Mouse (Mus musculus): ENCODE measurements at regions not wholly inside any gene's neighbourhood (a gene's known extent, or its start where the extent isn't known, plus 50 kb on each side); places are given as distances from the start of the nearest gene placed in this dataset.
"Not testable (repeated sequence)": the region's sequence is repeated elsewhere in the genome, so short reads cannot be mapped to it uniquely, and the experiment has no call there.

DNA sequence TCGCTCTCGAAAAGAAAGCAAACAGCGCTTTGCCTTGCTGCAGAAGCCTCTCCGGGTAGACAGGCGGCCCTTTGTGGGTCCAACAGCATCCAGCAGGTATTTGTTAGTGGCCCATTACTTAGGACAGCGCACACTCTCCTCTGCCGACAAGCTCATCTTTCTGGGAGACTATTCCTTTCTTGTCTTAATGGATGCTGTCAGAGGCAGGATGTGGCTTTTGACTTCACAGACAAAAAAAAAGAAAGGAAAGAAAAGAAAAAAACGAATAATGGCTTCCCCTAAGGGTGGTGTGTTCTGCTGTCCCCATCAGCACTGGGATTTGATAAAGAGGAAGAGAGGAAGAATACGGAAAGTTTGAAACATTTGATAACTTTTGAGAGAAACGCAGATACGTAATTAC is 94.7 kb upstream of the Jarid2 start:
- no peak for DNase-seq (ENCODE audit: low spot score in 2 of 2)

DNA sequence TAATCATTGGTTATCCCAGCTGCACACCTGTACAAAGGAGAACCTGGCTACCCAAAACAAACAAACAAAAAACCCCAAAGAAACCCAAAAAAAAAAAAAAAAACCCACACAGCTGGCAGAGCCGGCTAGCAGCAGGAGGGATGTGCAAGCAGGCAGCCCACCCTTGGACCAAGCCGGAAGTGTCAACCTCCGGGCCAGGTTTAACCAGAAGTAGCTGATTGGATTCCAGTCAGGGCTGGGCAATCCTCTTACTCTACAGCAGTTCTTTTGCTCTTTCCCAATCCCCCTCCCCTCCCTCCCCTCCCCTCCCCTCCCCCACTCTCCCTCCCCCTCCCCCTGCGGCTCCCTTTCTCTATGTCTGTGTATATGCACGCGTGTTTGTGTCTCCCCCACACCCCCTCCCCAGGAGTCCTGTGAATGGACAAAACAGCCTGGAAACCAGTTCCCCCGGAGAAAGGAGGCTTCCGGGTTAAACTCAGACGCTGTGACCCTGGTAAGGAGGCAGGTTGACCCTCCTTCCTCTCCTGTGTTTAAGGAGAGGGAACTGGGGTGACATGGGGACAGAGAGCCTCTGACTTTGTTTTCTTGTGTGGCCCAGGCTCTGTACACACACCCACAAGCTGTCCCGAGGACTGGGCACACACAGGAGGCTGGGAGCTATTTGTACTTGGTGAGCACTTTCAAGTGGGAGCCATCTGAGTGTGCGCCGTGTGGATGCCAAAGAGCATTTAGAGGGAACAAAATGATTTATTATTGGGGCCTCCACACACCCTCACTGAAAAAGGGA is 93.9 kb upstream of the Jarid2 start:
- no peak for DNase-seq (ENCODE audit: low spot score in 2 of 2)

- no peak for DNase-seq (ENCODE audit: low spot score in 2 of 2)
Measured at GRCm38 (mm10) chr13:44636008-44636335, 93.3 kb upstream of the Jarid2 start.

DNA sequence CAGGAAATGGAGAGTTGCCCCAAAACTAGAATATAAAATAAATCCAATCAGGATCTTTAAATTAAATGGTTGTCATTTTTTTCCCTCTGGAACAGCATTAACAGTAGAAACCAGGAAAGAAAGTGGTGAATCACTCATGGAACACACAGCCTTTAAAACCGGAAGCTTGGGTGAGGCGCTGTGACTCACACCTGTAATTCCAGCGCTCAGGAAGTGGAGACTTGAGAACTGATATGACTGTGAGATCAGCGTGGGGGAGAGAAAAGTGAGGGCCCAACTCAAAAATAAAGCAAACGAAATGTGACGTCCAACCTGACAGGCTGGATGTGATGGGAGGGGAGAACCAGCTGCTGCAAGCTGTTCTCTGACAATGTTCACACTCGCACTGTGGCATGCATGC is 86.9 kb upstream of the Jarid2 start:
- no peak for DNase-seq (ENCODE audit: low spot score in 2 of 2)

GRCm38 (mm10) chr13:44650052-44650451 is 79.2 kb upstream of the Jarid2 start:
- DNase-seq (ENCODE audit: low spot score in 2 of 2) = no peak

- DNase-seq (ENCODE audit: low spot score in 2 of 2) = no peak
Measured at GRCm38 (mm10) chr13:44651259-44652238, 77.7 kb upstream of the Jarid2 start.

DNA sequence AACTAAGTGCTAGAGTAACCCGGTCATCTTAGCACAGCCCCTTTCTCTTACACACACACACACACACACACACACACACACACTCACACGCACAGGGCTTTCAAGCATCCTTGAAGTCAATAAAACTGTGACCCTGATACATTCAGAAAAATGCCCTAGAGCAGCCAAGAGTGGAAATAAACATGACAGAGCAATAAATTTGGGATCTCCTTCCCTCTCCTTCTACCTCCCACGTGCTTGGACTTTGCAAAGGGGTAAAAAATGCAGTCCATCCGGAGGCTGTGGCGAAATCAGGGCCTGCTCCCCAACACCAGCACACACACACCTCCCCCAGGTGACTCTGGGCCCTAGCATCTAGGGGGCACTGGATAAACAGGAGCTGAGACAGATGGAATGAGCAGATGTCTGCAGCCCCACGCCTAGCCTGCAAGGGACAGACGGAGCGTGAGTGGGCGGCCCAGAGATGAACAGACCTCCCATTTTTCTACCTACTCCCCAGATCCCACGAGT is 71.3 kb upstream of the Jarid2 start:
- no peak for DNase-seq (ENCODE audit: low spot score in 2 of 2)

DNA sequence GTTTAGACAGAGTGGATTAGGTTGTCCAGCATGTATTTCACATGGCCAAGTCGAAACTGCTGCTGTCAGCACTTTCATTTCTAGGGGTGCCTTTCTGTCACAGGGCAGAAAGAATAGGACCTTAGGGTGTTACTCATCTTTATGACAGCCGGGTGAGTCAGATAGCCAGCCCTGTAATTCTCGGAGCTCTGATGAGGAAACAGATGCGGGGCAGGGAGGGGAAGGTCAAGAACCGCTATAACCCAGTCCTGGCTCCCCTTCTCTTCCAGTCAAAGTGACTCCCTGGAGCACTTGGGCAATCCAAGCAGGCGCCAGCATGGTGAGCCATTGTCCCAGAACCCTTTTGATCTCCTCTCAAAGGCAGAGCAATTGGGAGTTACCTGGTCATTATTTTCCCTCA is 69.4 kb upstream of the Jarid2 start:
- no peak for DNase-seq (ENCODE audit: low spot score in 2 of 2)

DNA sequence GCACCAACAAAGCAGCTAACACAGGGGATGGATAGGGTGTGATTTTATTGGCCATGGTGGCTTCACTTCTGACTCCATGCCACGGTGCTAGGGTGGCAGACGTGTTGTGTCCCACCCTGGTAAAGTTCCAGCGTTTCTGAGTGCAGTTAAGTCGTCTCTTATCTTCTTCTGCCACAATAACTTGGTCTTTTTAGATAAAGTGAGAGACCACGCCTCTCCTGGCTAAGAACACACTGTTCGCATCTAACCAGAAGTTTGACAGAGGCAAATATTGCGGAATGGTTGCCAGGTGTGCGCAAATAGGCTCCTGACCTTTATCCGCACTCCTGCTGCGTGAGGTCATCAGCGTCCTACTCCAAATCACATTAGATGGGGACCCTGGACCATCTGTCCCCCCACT is 66.2 kb upstream of the Jarid2 start:
- no peak for DNase-seq (ENCODE audit: low spot score in 2 of 2)

DNA sequence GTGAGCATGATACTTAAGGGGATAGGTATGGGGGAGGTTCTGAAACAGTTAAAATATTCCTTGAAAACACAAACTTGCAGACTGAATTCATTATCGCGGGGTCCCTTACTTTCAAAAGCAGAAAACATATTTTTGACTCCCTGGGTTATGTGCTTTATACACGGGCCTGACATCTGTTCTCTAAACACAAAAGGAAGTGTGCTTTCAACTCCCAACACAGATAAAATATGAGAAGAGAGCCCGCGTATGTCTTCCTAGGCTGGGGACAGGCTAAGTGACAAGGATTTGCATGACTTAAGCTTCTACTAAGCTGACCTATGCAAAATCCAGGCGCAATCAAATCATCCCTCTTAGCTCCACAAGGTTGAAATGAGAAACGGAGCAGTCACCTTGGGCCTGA is 65.5 kb upstream of the Jarid2 start:
- no peak for DNase-seq (ENCODE audit: low spot score in 2 of 2)

- no peak for DNase-seq (ENCODE audit: low spot score in 2 of 2)
Measured at GRCm38 (mm10) chr13:44669761-44670160, 59.5 kb upstream of the Jarid2 start.

DNA sequence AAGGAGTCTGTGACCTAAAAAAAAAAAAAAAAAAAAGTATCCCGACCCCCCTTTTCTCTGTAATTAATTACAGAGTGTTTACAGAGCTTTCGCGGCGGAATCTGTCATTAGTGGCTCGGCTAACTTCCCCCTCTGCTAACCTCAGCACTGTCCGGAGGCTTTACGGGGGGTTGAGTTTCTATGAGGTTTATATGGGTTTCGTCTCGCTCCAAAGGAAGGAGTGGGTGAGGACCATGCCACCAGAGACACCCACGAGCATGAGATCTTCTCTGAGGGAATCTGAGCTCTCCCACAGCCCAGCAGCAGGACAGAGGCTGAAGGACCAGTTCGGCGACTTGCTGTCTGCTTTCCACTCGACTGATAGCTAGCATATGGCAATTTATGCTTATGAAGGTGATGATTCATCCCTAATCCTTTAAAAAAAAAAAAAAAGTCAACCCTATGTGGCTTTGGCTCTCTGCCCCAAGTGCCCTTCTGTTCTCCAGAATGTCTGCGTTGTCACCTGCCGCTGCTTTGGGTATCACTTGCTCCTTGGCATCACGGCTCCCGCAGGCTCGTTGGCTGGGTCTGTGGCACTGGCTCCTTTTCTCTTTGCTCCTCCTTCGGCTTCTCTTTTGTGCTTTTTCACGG is 55.8 kb upstream of the Jarid2 start:
- DNase-seq (ENCODE audit: low spot score in 2 of 2) = no peak

DNA sequence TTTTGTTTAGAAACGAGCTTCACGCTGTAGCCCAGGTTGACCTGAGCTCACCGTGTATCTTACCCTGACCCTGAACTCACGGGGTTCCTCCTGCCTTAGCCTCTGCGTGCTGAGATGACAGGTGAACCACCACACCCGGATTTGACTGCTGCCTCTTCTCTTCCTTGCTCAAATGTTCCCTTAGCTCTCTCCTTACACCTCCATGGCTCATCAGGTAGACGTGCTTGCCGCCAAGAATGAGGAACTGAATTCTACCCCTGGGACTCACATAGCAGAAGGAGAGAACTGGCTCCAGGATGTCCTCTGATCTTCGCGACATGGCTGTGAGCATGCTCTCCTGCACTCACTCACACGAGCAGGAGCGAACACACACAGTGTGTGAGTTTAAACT is 55.3 kb upstream of the Jarid2 start:
- DNase-seq (ENCODE audit: low spot score in 2 of 2) = no peak

DNA sequence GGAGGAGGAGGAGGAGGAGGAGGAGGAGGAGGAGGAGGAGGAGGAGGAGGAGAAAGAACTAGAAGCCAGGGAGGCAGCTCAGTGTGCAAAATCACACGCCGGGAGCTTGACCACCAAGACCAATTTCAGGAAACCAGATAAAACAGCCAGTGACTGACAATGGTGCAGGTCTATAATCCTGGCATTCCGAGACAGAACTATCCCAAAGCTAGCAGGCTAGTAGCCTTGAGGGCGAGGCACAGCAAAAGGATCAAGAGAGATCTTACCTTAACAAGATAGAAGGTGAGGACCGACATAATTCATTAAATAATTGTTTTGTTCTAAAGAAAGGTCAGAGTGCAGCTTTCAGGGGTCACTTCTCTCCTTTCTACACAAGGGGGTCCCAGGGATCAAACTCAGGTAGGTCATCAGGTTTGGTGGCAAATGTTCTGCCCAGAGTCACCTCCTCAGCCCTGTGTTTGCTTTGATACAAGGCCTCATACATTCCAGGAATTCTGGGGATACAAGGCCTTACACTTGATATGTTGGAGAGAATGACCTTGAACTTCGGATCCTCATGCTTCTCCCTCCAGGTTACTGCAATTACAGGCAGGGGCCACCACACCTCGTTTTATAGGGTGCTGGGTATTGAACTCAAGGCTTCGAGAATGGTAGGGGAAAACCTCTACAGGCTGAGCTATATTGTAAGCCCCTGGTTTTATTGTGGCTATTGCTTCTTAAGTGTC is 54.2 kb upstream of the Jarid2 start:
- no peak for DNase-seq (ENCODE audit: low spot score in 2 of 2)

DNA sequence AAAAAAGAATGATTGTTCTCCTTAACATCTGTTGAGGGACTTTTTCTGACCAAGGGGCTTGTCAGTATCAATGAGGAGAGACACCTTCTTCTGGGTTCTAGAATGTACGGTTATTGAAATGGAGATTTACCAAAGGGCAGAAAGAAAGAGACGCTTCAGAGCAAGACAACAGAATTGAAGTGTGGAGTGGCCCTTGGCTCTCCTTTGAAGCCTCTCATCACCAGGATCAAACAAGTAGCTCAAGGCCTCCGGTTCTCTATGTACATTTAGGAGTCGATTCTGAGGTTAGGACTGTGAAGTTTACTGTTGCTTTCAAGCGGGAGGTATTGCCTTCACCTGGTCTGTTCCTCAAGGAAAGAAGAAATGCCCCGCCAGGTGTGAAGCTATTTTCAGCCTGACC is 53.2 kb upstream of the Jarid2 start:
- no peak for DNase-seq (ENCODE audit: low spot score in 2 of 2)

DNA sequence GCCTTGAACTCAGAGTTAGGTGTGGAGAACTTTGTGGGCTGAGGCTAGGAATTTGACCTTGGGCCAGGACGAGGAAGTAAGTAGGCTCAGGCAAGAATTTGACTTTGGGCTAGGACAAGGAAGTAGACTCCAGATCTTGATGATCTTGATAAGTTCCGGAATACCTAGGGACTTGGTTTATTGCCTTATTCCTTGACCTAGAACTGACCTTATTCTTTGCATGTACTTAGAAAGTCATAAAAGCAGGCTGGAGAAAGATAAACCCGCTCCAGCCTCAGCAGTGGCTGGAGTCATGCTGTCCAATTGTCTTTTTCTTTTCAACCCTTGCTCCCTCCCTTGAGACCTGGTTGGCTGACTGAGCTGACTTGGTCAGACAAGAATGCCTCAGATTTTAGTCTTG is 51.2 kb upstream of the Jarid2 start:
- no peak for DNase-seq (ENCODE audit: low spot score in 2 of 2)

DNA sequence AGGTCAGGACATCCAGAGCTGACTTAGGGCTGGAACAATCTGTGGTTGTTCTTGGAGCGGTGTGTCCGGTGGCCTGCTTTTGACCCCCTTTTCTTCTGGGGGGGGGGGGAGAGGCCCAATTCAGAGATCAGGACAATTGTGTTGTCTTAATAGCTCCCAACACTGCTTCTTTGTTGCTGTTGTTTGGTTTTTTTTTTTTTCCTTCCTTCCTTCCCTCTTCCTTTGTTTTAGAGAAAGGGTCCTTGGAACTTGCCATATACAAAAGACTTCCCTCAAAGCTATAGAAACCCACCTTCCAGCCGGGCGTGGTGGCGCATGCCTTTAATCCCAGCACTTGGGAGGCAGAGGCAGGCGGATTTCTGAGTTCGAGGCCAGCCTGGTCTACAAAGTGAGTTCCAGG is 49.8 kb upstream of the Jarid2 start:
- not testable (repeated sequence) for DNase-seq (ENCODE audit: low spot score in 2 of 2)
